14 mouse cellular contexts compared by ENCODE assay signal in genomic region chr16:33682651-33683050, GRCm38 (mm10).
"Had no signal": no experiment of that assay in that cellular context is flagged by ENCODE, and none has a peak within 500 bp of the region (broad histone marks: within the 10 kb centered on the region; RNA-seq: fewer than 3 reads in every experiment).

No protein-coding gene starts in this region.

- H3K27ac ChIP-seq: left cerebral cortex, adult 2 months; limb, embryonic 15.5 days; liver, embryonic 12.5 days; midbrain, embryonic 15.5 days; neural tube, embryonic 13.5 days; stomach, postnatal 0 days had no signal

- H3K27me3 ChIP-seq: limb, embryonic 15.5 days; midbrain, embryonic 15.5 days; neural tube, embryonic 13.5 days had no signal

- H3K4me3 ChIP-seq: left cerebral cortex, adult 2 months; limb, embryonic 15.5 days; liver, embryonic 12.5 days; midbrain, embryonic 15.5 days; neural tube, embryonic 13.5 days had no signal

- DNase-seq: kidney, adult 8-10 months; kidney, postnatal 36 days; lung, embryonic 14.5 days; lung, postnatal 10 days; lung, postnatal 4 days; right cerebral cortex, postnatal 14 days; thymus, adult 2 months; thymus, postnatal 25 days had no signal

- H3K36me3 ChIP-seq: limb, embryonic 15.5 days; liver, embryonic 12.5 days; midbrain, embryonic 15.5 days; neural tube, embryonic 13.5 days had no signal
